Mouse (Mus musculus): ENCODE results near the gene Insig2.

DNA sequence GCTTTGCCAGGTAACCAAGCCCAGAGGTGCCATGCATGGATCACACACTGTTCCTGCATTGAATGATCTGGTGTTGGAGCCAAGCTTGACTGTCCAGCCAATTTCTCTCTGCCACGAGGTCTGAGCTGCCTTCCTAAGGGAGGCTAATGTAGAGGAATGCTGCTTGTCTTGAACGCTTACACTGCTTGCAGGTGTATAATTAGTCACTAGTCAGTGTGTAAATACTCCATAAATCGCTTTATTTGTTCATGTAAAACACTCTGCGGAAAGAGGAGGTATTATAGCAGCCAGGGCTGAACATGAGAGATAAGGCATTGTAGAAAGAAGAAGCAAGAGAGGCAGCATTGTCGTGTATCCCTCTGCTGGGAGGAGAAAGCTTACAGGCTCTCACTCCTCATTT is 11.6 kb upstream of the Insig2 start:
- no peak for TF ChIP-seq CTCF (IDR thresholded peaks at IDR 0.05; ENCODE audit: borderline replicate concordance, extremely low read depth, insufficient read depth, insufficient read length)
- no peak for TF ChIP-seq POLR2A (IDR thresholded peaks at IDR 0.05; ENCODE audit: borderline replicate concordance, extremely low read depth, insufficient read depth, insufficient read length, poor library complexity, severe bottlenecking)
